ENCODE assay signal across 7 mouse cellular contexts in genomic region chr9:65580401-65581256, GRCm38 (mm10). TPM values are rescaled to one million over a fixed set of nuclear protein-coding genes. Genes with fewer than 3 reads are reported as not detected.
DNase-seq lines count a peak whose midpoint lies in the region.

No protein-coding gene starts in this region.

- H3K27ac ChIP-seq in midbrain, embryonic 10.5 days (replicated peaks): peak overlapping the region; percentile 87

- peak; percentile 90 for DNase-seq in adrenal gland, adult 2 months
- DNase-seq in embryo, embryonic 10.5 days (ENCODE audit: low spot score): peak; percentile 96
- DNase-seq in gastrocnemius, postnatal 14 days: peak; percentile 89
- peak; percentile 96 for DNase-seq in induced T-regulatory cell, adult 2 months (ENCODE audit: low read depth)
- peak; percentile 59 to 68 for DNase-seq in left cerebral cortex, postnatal 36 days (ENCODE audit: low spot score in 2 of 2)
- DNase-seq in midbrain, embryonic 10.5 days (ENCODE audit: low spot score): peak; percentile 85
- DNase-seq in skeletal muscle tissue, adult 2 months (ENCODE audit: low read depth, low spot score): peak; percentile 82

- H3K9me3 ChIP-seq in midbrain, embryonic 10.5 days (replicated peaks): no peaks in the 10 kb centered on the region

- H3K4me3 ChIP-seq in midbrain, embryonic 10.5 days: peak overlapping the region; percentile 72

- no peaks in the 10 kb centered on the region for H3K36me3 ChIP-seq in midbrain, embryonic 10.5 days

- H3K4me1 ChIP-seq in midbrain, embryonic 10.5 days: peaks cover 50% of the 10 kb centered on the region

- intact Hi-C loops in gastrocnemius, postnatal 14 days (cut with DNase I; ENCODE audit: low total_unique reads): loop anchor here (2.0 kb wide), 1 partner anchor 56 kb away; no protein-coding TSS in a partner anchor
- intact Hi-C loops in left cerebral cortex, postnatal 36 days (cut with DNase I): loop anchor here (1.0 to 5.0 kb wide), 2 partner anchors 56 to 118 kb away; partner anchors contain the start of gene Spg21

- WGBS in midbrain, embryonic 10.5 days: 8% methylated on average over 23 of the region's 29 CpGs

- 0 out of 2 replicates have a peak, but pooled peaks cover 5% of the 10 kb centered on the region for H3K27me3 ChIP-seq in midbrain, embryonic 10.5 days (ENCODE audit: low read depth, poor library complexity, severe bottlenecking)

RNA-seq across cellular contexts. Expression of gene Plekho2, which starts 0.8 kb away (rescaled TPM):
- total RNA-seq in adrenal gland, adult 2 months (2021): 10 to 100 TPM; 49.9 to 61.0 TPM
- polyA plus RNA-seq in adrenal gland, adult 2 months (2012; rRNA removed): 48.8 and 61.6 TPM in 2 replicates
- total RNA-seq in gastrocnemius, postnatal 14 days (2021): 10 to 100 TPM in 1 of 2 experiments, 1 to 10 TPM in 1; 8.3 to 10.7 TPM
- total RNA-seq in left cerebral cortex, postnatal 36 days (2021): 10 to 100 TPM; 13.2 to 17.6 TPM
- polyA plus RNA-seq in midbrain, embryonic 10.5 days (2016; fragmentation: Nextera tagmentation; extraction: Ambion mirVana): 13.4 and 13.9 TPM in 2 replicates

RNA-seq across cellular contexts. Expression of gene Pif1, which starts 6.3 kb away (rescaled TPM):
- under 1 TPM; 0.29 to 0.45 TPM for total RNA-seq in adrenal gland, adult 2 months (2021)
- 0.42 and 0.46 TPM in 2 replicates for polyA plus RNA-seq in adrenal gland, adult 2 months (2012; rRNA removed)
- total RNA-seq in gastrocnemius, postnatal 14 days (2021): under 1 TPM; 0.44 to 0.57 TPM
- under 1 TPM; 0.39 to 0.50 TPM for total RNA-seq in left cerebral cortex, postnatal 36 days (2021)
- 27.8 and 29.3 TPM in 2 replicates for polyA plus RNA-seq in midbrain, embryonic 10.5 days (2016; fragmentation: Nextera tagmentation; extraction: Ambion mirVana)

RNA-seq across cellular contexts. Expression of gene Rbpms2, which starts 48.8 kb away (rescaled TPM):
- total RNA-seq in adrenal gland, adult 2 months (2021): 10 to 100 TPM; 63.1 to 85.0 TPM
- 125 and 154 TPM in 2 replicates for polyA plus RNA-seq in adrenal gland, adult 2 months (2012; rRNA removed)
- total RNA-seq in gastrocnemius, postnatal 14 days (2021): 1 to 10 TPM; 2.2 to 2.6 TPM
- 1 to 10 TPM; 1.8 to 2.9 TPM for total RNA-seq in left cerebral cortex, postnatal 36 days (2021)
- 33.2 and 39.4 TPM in 2 replicates for polyA plus RNA-seq in midbrain, embryonic 10.5 days (2016; fragmentation: Nextera tagmentation; extraction: Ambion mirVana)

Comparison
In these comparisons a context has a peak if more than half of its experiments do, and no peak if none do; other contexts are left out.
1. Peak in every context shown above with its lines: DNase-seq, H3K4me3 ChIP-seq and H3K27ac ChIP-seq.
2. RNA of gene Rbpms2, which starts 48.8 kb away (total RNA-seq): 63.1 to 85.0 TPM in adrenal gland, adult 2 months; 1.8 to 2.9 TPM in left cerebral cortex, postnatal 36 days and 2.2 to 2.6 TPM in gastrocnemius, postnatal 14 days; every median in the first group is over 10 times any median in the second.